Mouse (Mus musculus) regulatory T cell (primary cell): ENCODE data around the gene Gm20388.

Source experiments
- in situ Hi-C: fragments of 300-600 bp; cut with MboI, MseI; formaldehyde crosslinking; loops from one replicate; pipeline ENCODE4 v1.15.1; 2025; ENCODE audit warnings: high pct_unique_total_duplicates

Gm20388 gene

GRCm38 (mm10) chr8:120488636-120489131 is 578.0 kb downstream of the Gm20388 start:
- in situ Hi-C loops, result no loop called here

- in situ Hi-C loops, result no loop called here
These were observed 578.6 kb downstream of the Gm20388 start for GRCm38 (mm10) chr8:120489142-120489754.

- in situ Hi-C loops, result loop anchor here (10.0 kb wide), 1 partner anchor 925 kb away; no protein-coding TSS in a partner anchor
These were observed 579.2 kb downstream of the Gm20388 start for GRCm38 (mm10) chr8:120489771-120490281.

GRCm38 (mm10) chr8:120490354-120491141 is 579.9 kb downstream of the Gm20388 start:
- in situ Hi-C loops, result loop anchor here (10.0 kb wide), 1 partner anchor 926 kb away; no protein-coding TSS in a partner anchor

- in situ Hi-C loops, result loop anchor here (10.0 kb wide), 1 partner anchor 926 kb away; no protein-coding TSS in a partner anchor
These were observed 580.6 kb downstream of the Gm20388 start for GRCm38 (mm10) chr8:120491166-120491793.

GRCm38 (mm10) chr8:120492193-120492880 is 581.7 kb downstream of the Gm20388 start:
- in situ Hi-C loops, result loop anchor here (10.0 kb wide), 1 partner anchor 928 kb away; no protein-coding TSS in a partner anchor

GRCm38 (mm10) chr8:120492881-120493220 is 582.2 kb downstream of the Gm20388 start:
- in situ Hi-C loops, result loop anchor here (10.0 kb wide), 1 partner anchor 928 kb away; no protein-coding TSS in a partner anchor

- in situ Hi-C loops, result loop anchor here (10.0 kb wide), 1 partner anchor 929 kb away; no protein-coding TSS in a partner anchor
These were observed 583.1 kb downstream of the Gm20388 start for GRCm38 (mm10) chr8:120493508-120494464.

- in situ Hi-C loops, result loop anchor here (10.0 kb wide), 1 partner anchor 930 kb away; no protein-coding TSS in a partner anchor
These were observed 584.3 kb downstream of the Gm20388 start for GRCm38 (mm10) chr8:120494903-120495302.

GRCm38 (mm10) chr8:120495461-120495860 is 584.8 kb downstream of the Gm20388 start:
- in situ Hi-C loops, result loop anchor here (10.0 kb wide), 1 partner anchor 931 kb away; no protein-coding TSS in a partner anchor

GRCm38 (mm10) chr8:120496478-120496877 is 585.8 kb downstream of the Gm20388 start:
- in situ Hi-C loops, result loop anchor here (10.0 kb wide), 1 partner anchor 932 kb away; no protein-coding TSS in a partner anchor

GRCm38 (mm10) chr8:120497503-120497946 is 586.9 kb downstream of the Gm20388 start:
- in situ Hi-C loops, result loop anchor here (10.0 kb wide), 1 partner anchor 933 kb away; no protein-coding TSS in a partner anchor

- in situ Hi-C loops, result loop anchor here (10.0 kb wide), 1 partner anchor 934 kb away; no protein-coding TSS in a partner anchor
These were observed 587.7 kb downstream of the Gm20388 start for GRCm38 (mm10) chr8:120498349-120498831.

GRCm38 (mm10) chr8:120498926-120499605 is 588.4 kb downstream of the Gm20388 start:
- in situ Hi-C loops, result loop anchor here (10.0 kb wide), 1 partner anchor 934 kb away; no protein-coding TSS in a partner anchor

GRCm38 (mm10) chr8:120500701-120501261 is 590.1 kb downstream of the Gm20388 start:
- in situ Hi-C loops, result no loop called here

GRCm38 (mm10) chr8:120501426-120501825 is 590.8 kb downstream of the Gm20388 start:
- in situ Hi-C loops, result no loop called here

- in situ Hi-C loops, result no loop called here
These were observed 591.8 kb downstream of the Gm20388 start for GRCm38 (mm10) chr8:120502428-120502827.
